Comparison of ENCODE assay signal across 34 mouse cellular contexts in genomic region chr9:78089906-78090305, GRCm38 (mm10). TPM values are rescaled to one million over a fixed set of nuclear protein-coding genes. Genes with fewer than 3 reads are reported as not detected.
DNase-seq lines count a peak whose midpoint lies in the region; ATAC-seq and TF ChIP-seq lines count a peak whose summit lies in the region.
"Had no signal": no experiment of that assay in that cellular context is flagged by ENCODE, and none has a peak within 500 bp of the region (broad histone marks: within the 10 kb centered on the region; RNA-seq: fewer than 3 reads in every experiment).

No protein-coding gene starts in this region.

- H3K4me2 ChIP-seq in heart, postnatal 0 days (ENCODE audit: low read depth, low read length), result no peak overlapping the region
- H3K4me2 ChIP-seq in midbrain, embryonic 11.5 days, result no peak overlapping the region
- no peak overlapping the region for H3K4me2 ChIP-seq in midbrain, postnatal 0 days (ENCODE audit: low read depth, low read length, poor library complexity, severe bottlenecking)
- H3K4me2 ChIP-seq: embryonic facial prominence, embryonic 12.5 days; embryonic facial prominence, embryonic 15.5 days; heart, embryonic 11.5 days; heart, embryonic 15.5 days; hindbrain, embryonic 13.5 days had no signal

- H3K36me3 ChIP-seq in heart, postnatal 0 days (replicated peaks; ENCODE audit: control insufficient read depth, insufficient read depth, low read length), result peaks cover 62% of the 10 kb centered on the region
- H3K36me3 ChIP-seq in midbrain, embryonic 11.5 days (ENCODE audit: control insufficient read depth, insufficient read depth, low read length), result peaks cover 3% of the 10 kb centered on the region; the same call in 1 of the 2 replicates
- H3K36me3 ChIP-seq in midbrain, postnatal 0 days (ENCODE audit: insufficient read depth, low read length), result peaks cover 39% of the 10 kb centered on the region

- no peak overlapping the region for H3K9ac ChIP-seq in heart, postnatal 0 days (replicated peaks; ENCODE audit: low read depth, low read length)
- H3K9ac ChIP-seq in midbrain, embryonic 11.5 days (ENCODE audit: low read length), result no peak overlapping the region
- H3K9ac ChIP-seq in midbrain, postnatal 0 days (replicated peaks; ENCODE audit: low read length, poor library complexity, severe bottlenecking), result no peak overlapping the region
- H3K9ac ChIP-seq: embryonic facial prominence, embryonic 12.5 days; embryonic facial prominence, embryonic 15.5 days; forebrain, postnatal 0 days; heart, embryonic 15.5 days; hindbrain, embryonic 13.5 days had no signal

- peak; percentile 27 for DNase-seq in heart, postnatal 0 days (ENCODE audit: low spot score)
- no peak for DNase-seq in heart, postnatal 25 days (ENCODE audit: low spot score)
- peak; percentile 64 for DNase-seq in midbrain, embryonic 11.5 days (ENCODE audit: low spot score, missing footprints)
- no peak for DNase-seq in midbrain, postnatal 0 days (ENCODE audit: low spot score)
- DNase-seq in brain, adult 2 months (ENCODE audit: low read depth, low spot score), result peak; percentile 20
- no peak for DNase-seq in right cerebral cortex, postnatal 10 days (ENCODE audit: low spot score in 2 of 2)
- DNase-seq: adrenal gland, postnatal 10 days; adrenal gland, postnatal 36 days; cerebellum, adult 11 months; cerebellum, adult 2 months; cerebellum, adult 9-11 months; cerebellum, postnatal 25 days; forebrain, postnatal 0 days; gastrocnemius, postnatal 25 days; heart, adult 2 months; heart, postnatal 14 days had no signal

- H3K27ac ChIP-seq in heart, postnatal 0 days (ENCODE audit: low read depth), result peak overlapping the region; percentile 86; the same call in 1 of the 2 replicates
- H3K27ac ChIP-seq in midbrain, embryonic 11.5 days (ENCODE audit: low read depth, low read length), result no peak overlapping the region
- H3K27ac ChIP-seq in midbrain, postnatal 0 days (ENCODE audit: low read depth, low read length), result no peak overlapping the region
- H3K27ac ChIP-seq: embryonic facial prominence, embryonic 12.5 days; embryonic facial prominence, embryonic 15.5 days; hindbrain, embryonic 10.5 days; hindbrain, embryonic 13.5 days had no signal

- no peak overlapping the region for H3K4me3 ChIP-seq in heart, postnatal 0 days (ENCODE audit: low read depth, low read length)
- no peak overlapping the region for H3K4me3 ChIP-seq in midbrain, embryonic 11.5 days (ENCODE audit: low read depth, low read length)
- no peak overlapping the region for H3K4me3 ChIP-seq in midbrain, postnatal 0 days (ENCODE audit: low read depth, low read length)
- H3K4me3 ChIP-seq: embryonic facial prominence, embryonic 12.5 days; embryonic facial prominence, embryonic 15.5 days; heart, adult 2 months; heart, embryonic 15.5 days; hindbrain, embryonic 10.5 days; hindbrain, embryonic 13.5 days had no signal

- TF ChIP-seq CTCF in heart, postnatal 0 days (IDR thresholded peaks at IDR 0.05; ENCODE audit: low read depth), result no peak
- no peak for TF ChIP-seq CTCF in midbrain, postnatal 0 days (IDR thresholded peaks at IDR 0.05)

- WGBS in heart, postnatal 0 days, result 63% methylated on average over 1 of the region's 1 CpGs
- 85% methylated on average over 1 of the region's 1 CpGs for WGBS in midbrain, embryonic 11.5 days
- 55% methylated on average over 1 of the region's 1 CpGs for WGBS in midbrain, postnatal 0 days

- TF ChIP-seq EP300 in heart, postnatal 0 days (IDR thresholded peaks at IDR 0.05; ENCODE audit: low read depth), result no peak

- H3K9me3 ChIP-seq in heart, postnatal 0 days (replicated peaks; ENCODE audit: control insufficient read depth, low read length), result no peaks in the 10 kb centered on the region
- H3K9me3 ChIP-seq in midbrain, embryonic 11.5 days (ENCODE audit: control insufficient read depth, low read length), result no peaks in the 10 kb centered on the region
- H3K9me3 ChIP-seq in midbrain, postnatal 0 days (ENCODE audit: low read length), result no peaks in the 10 kb centered on the region
- H3K9me3 ChIP-seq: embryonic facial prominence, embryonic 12.5 days; embryonic facial prominence, embryonic 15.5 days; heart, embryonic 15.5 days; hindbrain, embryonic 10.5 days; hindbrain, embryonic 13.5 days had no signal

- intact Hi-C loops in heart, postnatal 25 days (cut with DNase I), result no loop called here

- no peak for ATAC-seq in heart, postnatal 0 days (ENCODE audit: insufficient read depth, low read depth)
- no peak for ATAC-seq in midbrain, embryonic 11.5 days (ENCODE audit: low FRiP score)
- no peak for ATAC-seq in midbrain, postnatal 0 days (ENCODE audit: low FRiP score)
- ATAC-seq: CD4-positive, CD25-positive, alpha-beta regulatory T cell, adult 4 months; forebrain, embryonic 14.5 days; forebrain, postnatal 0 days; intestine, postnatal 0 days had no signal

- H3K27me3 ChIP-seq in heart, postnatal 0 days (ENCODE audit: control insufficient read depth, insufficient read depth, low read length), result no peaks in the 10 kb centered on the region
- H3K27me3 ChIP-seq in midbrain, embryonic 11.5 days (ENCODE audit: control insufficient read depth, insufficient read depth, low read length), result no peaks in the 10 kb centered on the region
- no peaks in the 10 kb centered on the region for H3K27me3 ChIP-seq in midbrain, postnatal 0 days (ENCODE audit: insufficient read depth, low read length)
- H3K27me3 ChIP-seq: embryonic facial prominence, embryonic 12.5 days; embryonic facial prominence, embryonic 15.5 days; heart, embryonic 15.5 days; hindbrain, embryonic 13.5 days had no signal

- peaks cover 17% of the 10 kb centered on the region; the same call in 1 of the 2 replicates for H3K4me1 ChIP-seq in heart, postnatal 0 days (ENCODE audit: control insufficient read depth, insufficient read depth)
- no peaks in the 10 kb centered on the region for H3K4me1 ChIP-seq in midbrain, embryonic 11.5 days (ENCODE audit: control insufficient read depth, insufficient read depth, low read length)
- H3K4me1 ChIP-seq in midbrain, postnatal 0 days (ENCODE audit: insufficient read depth, low read length), result no peaks in the 10 kb centered on the region
- H3K4me1 ChIP-seq: embryonic facial prominence, embryonic 12.5 days; embryonic facial prominence, embryonic 15.5 days; hindbrain, embryonic 10.5 days; hindbrain, embryonic 13.5 days had no signal

RNA-seq across cellular contexts. Expression of gene Fbxo9, which starts 19.0 kb away (rescaled TPM):
- total RNA-seq in heart, postnatal 0 days (2014; rRNA removed; ENCODE audit: low replicate concordance), result 67.5 and 102 TPM in 2 replicates
- polyA plus RNA-seq in heart, postnatal 0 days (2015; fragmentation: Nextera tagmentation; extraction: Ambion mirVana), result 57.2 and 60.4 TPM in 2 replicates
- total RNA-seq in heart, postnatal 25 days (2021), result 10 to 100 TPM; 49.2 to 51.3 TPM
- 31.6 and 33.5 TPM in 2 replicates for polyA plus RNA-seq in midbrain, embryonic 11.5 days (2014; fragmentation: Nextera tagmentation; extraction: Ambion mirVana)
- 94.6 and 115 TPM in 2 replicates for total RNA-seq in midbrain, postnatal 0 days (2014; rRNA removed)
- 84.8 and 89.9 TPM in 2 replicates for polyA plus RNA-seq in midbrain, postnatal 0 days (2015; fragmentation: Nextera tagmentation; extraction: Ambion mirVana)

RNA-seq across cellular contexts. Expression of gene Ick, which starts 19.1 kb away (rescaled TPM):
- 10.4 and 11.4 TPM in 2 replicates for total RNA-seq in heart, postnatal 0 days (2014; rRNA removed; ENCODE audit: low replicate concordance)
- 13.5 and 13.8 TPM in 2 replicates for polyA plus RNA-seq in heart, postnatal 0 days (2015; fragmentation: Nextera tagmentation; extraction: Ambion mirVana)
- total RNA-seq in heart, postnatal 25 days (2021), result 10 to 100 TPM; 14.9 to 15.3 TPM
- 35.3 and 35.9 TPM in 2 replicates for polyA plus RNA-seq in midbrain, embryonic 11.5 days (2014; fragmentation: Nextera tagmentation; extraction: Ambion mirVana)
- 52.2 and 56.0 TPM in 2 replicates for total RNA-seq in midbrain, postnatal 0 days (2014; rRNA removed)
- 31.3 and 34.6 TPM in 2 replicates for polyA plus RNA-seq in midbrain, postnatal 0 days (2015; fragmentation: Nextera tagmentation; extraction: Ambion mirVana)

RNA-seq across cellular contexts. Expression of gene Gcm1, which starts 38.2 kb away (rescaled TPM):
- not detected in 2 replicates for total RNA-seq in heart, postnatal 0 days (2014; rRNA removed; ENCODE audit: low replicate concordance)
- polyA plus RNA-seq in heart, postnatal 0 days (2015; fragmentation: Nextera tagmentation; extraction: Ambion mirVana), result not detected in 2 replicates
- total RNA-seq in heart, postnatal 25 days (2021), result not detected
- polyA plus RNA-seq in midbrain, embryonic 11.5 days (2014; fragmentation: Nextera tagmentation; extraction: Ambion mirVana), result 0.10 and 0.12 TPM in 2 replicates
- not detected in 2 replicates for total RNA-seq in midbrain, postnatal 0 days (2014; rRNA removed)
- not detected in 2 replicates for polyA plus RNA-seq in midbrain, postnatal 0 days (2015; fragmentation: Nextera tagmentation; extraction: Ambion mirVana)
- total RNA-seq: adrenal gland, adult 18-20 months; adrenal gland, postnatal 10 days; adrenal gland, postnatal 36 days; common myeloid progenitor, adult 5-6 weeks; forebrain, postnatal 0 days; gastrocnemius, adult 8-10 months; gastrocnemius, postnatal 25 days; heart, adult 2 months; heart, postnatal 14 days; MEL had no signal
- polyA plus RNA-seq: C2C12; CD4-positive, CD25-positive, alpha-beta regulatory T cell, adult 4 months; cerebellum, adult 2 months; embryonic facial prominence, embryonic 15.5 days; forebrain, embryonic 11.5 days; forebrain, embryonic 14.5 days; forebrain, postnatal 0 days; frontal cortex, adult 2 months; gonadal fat pad, adult 2 months; heart, adult 2 months; heart, embryonic 11.5 days; heart, embryonic 15.5 days; hindbrain, embryonic 13.5 days; intestine, embryonic 14.5 days; intestine, postnatal 0 days had no signal

Comparison
In these comparisons a context has a peak if more than half of its experiments do, and no peak if none do; other contexts are left out.
1. DNase-seq: peak in heart, postnatal 0 days (single experiment), midbrain, embryonic 11.5 days (single experiment) and brain, adult 2 months (single experiment); none in heart, postnatal 25 days (single experiment), midbrain, postnatal 0 days (single experiment) and right cerebral cortex, postnatal 10 days (0 of 2).